Mouse (Mus musculus) urinary bladder, postnatal 25 days (tissue): ENCODE measurements around the gene Gm45808.

Experiments used
- DNase-seq: peaks from one replicate; pipeline ENCODE4 v3.0.0; 2022; ENCODE audit warnings: low spot score

Gm45808 gene

DNA sequence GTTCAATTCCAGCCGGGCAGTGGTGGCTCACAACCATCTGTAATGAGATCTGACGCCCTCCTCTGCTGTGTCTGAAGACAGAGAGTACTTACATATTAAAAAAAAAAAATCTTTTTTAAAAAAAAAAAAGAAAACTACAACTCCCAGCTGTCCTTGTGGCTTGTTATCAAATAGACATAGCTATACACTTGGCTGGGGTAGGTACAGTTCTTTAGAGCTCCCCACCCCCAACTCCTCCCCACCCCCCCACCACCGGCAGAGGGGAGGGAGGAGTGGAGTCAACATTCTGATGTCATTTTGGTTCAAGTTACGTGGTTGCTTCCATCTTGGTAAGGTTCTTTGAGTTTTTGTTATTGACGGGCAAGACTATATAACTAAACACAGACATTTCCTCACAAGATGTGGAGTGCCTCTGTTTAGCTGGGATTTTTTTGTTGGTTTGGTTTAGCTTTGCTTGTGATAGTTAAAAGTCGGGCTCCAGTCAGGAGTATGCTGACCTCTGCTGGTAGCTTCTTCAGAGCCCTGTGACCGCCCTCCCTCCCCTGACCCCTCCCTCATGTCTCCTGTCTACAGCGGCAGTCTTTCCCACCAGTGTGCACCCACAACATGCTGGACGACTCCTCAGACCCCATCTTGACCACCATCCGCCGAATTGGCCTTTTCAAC lies 39.2 kb downstream of the Gm45808 start:
- no peak for DNase-seq

- DNase-seq, result no peak
Measured at GRCm38 (mm10) chr7:45446589-45446988, 40.0 kb downstream of the Gm45808 start.

DNA sequence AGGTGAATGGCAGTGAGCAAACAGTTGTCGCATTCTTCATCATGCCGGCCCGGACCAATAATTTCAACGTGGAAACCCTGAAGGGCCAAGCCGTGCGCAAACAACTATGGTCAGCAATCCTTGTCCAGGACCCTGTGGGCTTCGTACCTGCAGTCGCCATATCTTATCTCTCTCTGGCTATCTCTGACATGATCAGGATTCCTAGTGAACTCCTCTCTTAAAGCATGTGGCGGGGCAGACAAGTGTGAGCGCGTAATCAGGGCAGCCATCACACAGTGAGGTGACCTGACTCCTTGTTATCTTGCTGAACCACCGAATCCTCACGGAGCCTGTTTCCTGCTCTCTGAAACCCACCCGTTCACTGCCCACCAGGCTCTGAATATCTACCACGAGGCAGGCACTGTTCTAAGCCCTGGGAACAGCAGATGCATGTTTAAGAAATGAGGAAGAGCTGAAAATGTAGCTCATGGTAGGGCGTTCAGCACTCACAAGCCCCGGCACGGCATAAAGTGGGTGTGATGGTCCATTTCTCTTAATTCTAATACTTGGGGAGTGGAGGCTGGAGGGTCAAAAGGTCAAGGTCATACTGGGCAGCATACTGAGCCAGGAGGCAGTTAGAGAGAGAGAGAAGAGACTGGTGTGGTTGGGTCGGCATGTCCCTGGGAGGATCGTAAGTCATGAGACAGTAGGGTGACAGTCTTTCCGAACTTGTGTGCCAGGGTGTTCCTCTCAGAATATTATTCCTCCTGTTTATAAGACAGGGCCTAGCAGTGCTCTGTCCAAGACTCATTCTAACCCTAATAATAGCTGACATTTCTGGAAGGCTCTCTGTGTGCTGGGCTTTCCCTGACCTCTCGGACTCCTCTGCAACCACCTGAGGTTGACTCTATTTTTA lies 42.8 kb downstream of the Gm45808 start:
- no peak for DNase-seq

- DNase-seq, result no peak
Measured at GRCm38 (mm10) chr7:45437521-45438276, 48.9 kb downstream of the Gm45808 start, which contains the start of gene Ruvbl2. TSS of gene Ruvbl2 (minus strand) at chr7:45438096.

- DNase-seq, result no peak
Measured at GRCm38 (mm10) chr7:45437046-45437445, 49.6 kb downstream of the Gm45808 start.

- DNase-seq, result no peak
Measured at GRCm38 (mm10) chr7:45436444-45436843, 50.2 kb downstream of the Gm45808 start.

DNA sequence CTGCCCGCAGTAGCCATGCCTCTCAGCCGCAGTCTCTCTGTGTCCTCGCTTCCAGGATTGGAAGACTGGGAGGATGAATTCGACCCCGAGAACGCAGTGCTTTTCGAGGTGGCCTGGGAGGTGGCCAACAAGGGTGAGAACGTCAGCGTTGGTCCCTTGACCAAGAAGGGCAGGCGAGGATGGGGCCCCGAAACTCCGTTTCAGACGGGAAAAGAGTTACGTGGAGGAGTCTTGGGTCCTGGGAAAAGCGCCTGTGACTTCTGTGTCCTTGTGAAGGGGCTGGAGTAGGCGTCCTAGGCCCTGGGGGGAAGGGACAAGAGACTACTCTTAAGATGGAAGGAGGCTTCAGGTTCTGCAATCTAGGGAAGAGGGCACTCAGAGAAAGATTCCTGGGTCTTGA lies 51.6 kb downstream of the Gm45808 start:
- DNase-seq, result no peak

DNA sequence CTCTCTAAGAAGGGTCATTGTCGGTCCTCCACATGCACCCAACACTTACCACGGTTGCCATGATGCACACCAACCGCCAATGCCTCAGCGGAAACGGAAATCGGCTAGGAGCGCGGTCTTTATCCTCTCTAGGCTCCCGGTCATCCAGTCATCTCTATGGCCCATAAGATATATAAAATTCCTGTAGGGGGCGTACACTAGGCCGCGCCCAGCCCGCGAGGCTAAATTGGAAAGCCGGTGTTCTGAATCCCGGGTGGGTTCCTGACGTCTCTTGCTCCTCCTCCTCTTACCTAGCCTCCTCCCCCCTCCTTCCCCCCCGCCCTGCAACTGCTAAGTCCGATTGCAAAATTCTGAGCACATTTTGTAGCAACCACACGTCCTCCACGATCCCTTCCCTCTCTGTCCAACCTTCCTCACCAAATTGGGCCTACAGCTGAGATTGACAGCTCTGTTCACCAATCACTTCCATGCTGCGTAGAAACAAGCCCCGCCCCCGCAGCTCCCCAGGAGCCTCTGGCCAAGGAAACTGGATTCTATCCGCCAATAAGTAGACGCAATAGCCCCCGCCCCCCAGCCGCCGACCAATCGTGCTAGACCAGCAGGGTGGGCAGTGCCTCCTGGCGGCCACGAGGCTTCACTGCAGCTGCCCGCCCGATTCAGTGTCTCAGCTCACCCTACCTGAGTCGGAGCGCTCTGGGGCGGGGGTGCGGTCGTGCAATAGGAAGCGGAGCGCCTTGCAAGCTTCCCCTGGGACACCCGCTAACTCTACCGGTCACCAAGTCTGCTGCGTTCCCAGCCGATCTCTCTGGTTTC lies 52.2 kb downstream of the Gm45808 start, which contains the start of gene Gys1:
Gys1 (plus strand) TSS at position 642 of the 813 bp plus-strand sequence.
- peak; percentile 99 for DNase-seq

- DNase-seq, result no peak
Measured at GRCm38 (mm10) chr7:45433835-45434202, 52.8 kb downstream of the Gm45808 start.

DNA sequence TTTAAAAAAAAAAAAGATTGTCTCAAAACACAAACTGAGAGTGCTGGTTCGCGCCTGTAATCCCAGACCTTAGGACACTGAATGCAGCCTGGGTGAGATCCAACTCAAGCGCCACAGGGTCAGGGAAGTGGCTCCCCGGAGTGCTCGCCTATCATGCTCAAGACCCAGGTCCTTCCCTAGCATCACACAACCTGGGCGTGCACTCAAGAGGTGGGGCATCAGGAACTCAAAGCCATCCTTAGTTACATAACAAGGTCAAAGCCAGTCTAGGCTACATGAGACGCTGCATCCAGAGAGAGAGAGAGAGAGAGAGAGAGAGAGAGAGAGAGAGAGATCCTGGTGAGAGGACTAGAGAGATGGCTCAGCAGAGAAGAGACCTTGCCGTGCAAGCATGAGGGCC lies 60.1 kb downstream of the Gm45808 start:
- DNase-seq, result no peak

DNA sequence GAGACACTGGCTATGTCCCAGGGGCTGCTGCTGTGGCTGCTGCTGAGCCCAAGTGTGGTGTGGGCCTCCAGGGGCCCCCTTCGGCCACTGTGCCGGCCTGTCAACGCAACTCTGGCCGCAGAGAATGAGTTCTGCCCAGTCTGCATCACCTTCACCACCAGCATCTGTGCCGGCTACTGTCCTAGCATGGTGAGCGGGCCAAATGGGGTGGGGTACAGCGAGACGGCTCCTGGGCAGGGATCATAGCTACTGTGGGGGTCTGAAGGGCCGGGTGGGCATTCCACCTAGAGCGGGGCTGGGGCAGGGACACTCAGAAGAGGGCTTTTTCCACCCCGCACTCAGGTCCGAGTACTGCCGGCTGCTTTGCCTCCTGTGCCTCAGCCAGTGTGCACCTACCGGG lies 65.4 kb downstream of the Gm45808 start:
- no peak for DNase-seq

DNA sequence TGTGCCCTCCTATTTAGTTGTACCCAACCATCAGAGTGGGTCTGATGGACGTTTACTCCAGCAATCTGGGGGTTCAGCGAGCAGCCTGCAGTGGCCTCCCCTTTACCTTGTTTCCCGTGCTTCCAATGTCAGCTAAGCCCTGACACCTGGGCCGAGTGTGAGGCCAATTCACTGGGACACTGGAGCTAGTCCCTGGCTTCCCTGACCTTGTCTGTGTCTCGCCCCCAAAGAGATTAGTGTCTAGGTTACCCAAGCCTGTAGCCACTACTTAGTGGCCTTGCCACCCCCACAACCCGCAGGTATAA lies 66.0 kb downstream of the Gm45808 start, which contains the start of gene Lhb:
Lhb (plus strand) TSS at position 206 of the 305 bp plus-strand sequence.
- DNase-seq, result no peak

DNA sequence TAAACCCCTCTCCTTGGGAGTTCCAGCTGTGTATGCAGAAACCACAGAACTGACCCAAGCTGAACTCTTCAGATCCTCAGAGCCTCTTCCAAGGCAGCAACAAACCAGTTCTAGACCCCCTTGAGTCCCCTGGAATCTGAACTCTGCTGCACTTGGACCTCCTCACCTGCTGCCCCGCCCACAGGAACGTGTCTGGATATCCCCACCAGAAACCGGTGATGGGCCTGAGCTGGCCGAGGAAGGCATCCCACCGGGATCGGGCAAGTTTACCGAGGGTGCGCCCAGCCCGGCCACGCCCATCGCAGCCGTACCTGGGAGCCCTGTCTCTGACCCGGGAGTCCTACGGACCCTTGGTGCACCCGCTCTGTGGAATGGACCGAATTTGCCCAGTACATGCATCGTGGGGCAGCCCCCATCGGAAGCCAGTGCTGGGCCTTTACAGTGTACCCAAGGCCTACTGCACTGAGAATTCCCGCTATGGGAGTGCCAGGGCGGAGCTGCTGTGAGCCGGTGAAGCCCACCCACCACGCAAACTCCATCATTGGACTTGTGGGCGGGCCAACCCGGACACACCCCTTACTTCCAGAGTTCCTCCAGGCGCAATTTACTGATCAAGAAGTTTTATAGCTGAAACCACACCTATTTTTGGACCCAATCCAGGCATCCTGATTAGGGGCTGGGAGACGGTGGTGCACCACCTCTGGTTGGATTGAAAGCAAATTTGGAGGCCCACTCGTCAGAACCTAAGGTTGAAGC lies 66.6 kb downstream of the Gm45808 start:
- DNase-seq, result no peak

GRCm38 (mm10) chr7:45417962-45418492 lies 68.6 kb downstream of the Gm45808 start:
- DNase-seq, result no peak
